Mouse (Mus musculus) lung, adult 2 months (tissue): ENCODE data around the gene Cwc22.

Experiments
- CTCF ChIP-seq: fragments of 200-500 bp; IDR thresholded peaks from 2 replicates; pipeline ENCODE4 v1.5.1; 2011; ENCODE audit warnings: mild to moderate bottlenecking, low read length, control low read depth; ENCODE audit not compliant: insufficient read depth
- POLR2A ChIP-seq: fragments of 200-500 bp; IDR thresholded peaks from 2 replicates; pipeline ENCODE4 v1.6.1; 2011; ENCODE audit warnings: low read depth, mild to moderate bottlenecking, control low read depth, low read length, borderline replicate concordance; ENCODE audit errors: extremely low read depth

GRCm38 (mm10) chr2:77869729-77870280 lies 76.4 kb downstream of the Cwc22 start:
- TF ChIP-seq CTCF = no peak
- no peak for TF ChIP-seq POLR2A
